Mouse (Mus musculus) bone marrow, adult 2 months (tissue): ENCODE results near the gene Dnah8.

Experiments
- CTCF ChIP-seq: fragments of 200-500 bp; IDR thresholded peaks from 2 replicates; pipeline ENCODE4 v1.5.1; 2011; ENCODE audit warnings: low read length, control low read depth; ENCODE audit not compliant: control insufficient read depth, insufficient read depth
- POLR2A ChIP-seq: fragments of 200-500 bp; IDR thresholded peaks from 2 replicates; pipeline ENCODE4 v1.6.1; 2011; ENCODE audit warnings: low read depth, mild to moderate bottlenecking, control low read depth, low read length, borderline replicate concordance; ENCODE audit not compliant: control insufficient read depth

- TF ChIP-seq POLR2A (no peak), CTCF (no peak)
These were observed 14.2 kb upstream of the Dnah8 start for GRCm38 (mm10) chr17:30609980-30610307.
